Mouse (Mus musculus) olfactory bulb, adult 2 months (tissue): ENCODE data around the gene Aldh3b3.

Experiments
- CTCF ChIP-seq: fragments of 200-500 bp; IDR thresholded peaks from 2 replicates; pipeline ENCODE4 v1.5.1; 2012; ENCODE audit warnings: low read depth, mild to moderate bottlenecking, low read length, moderate library complexity; ENCODE audit not compliant: insufficient read depth
- POLR2A ChIP-seq: fragments of 200-500 bp; IDR thresholded peaks from 2 replicates; pipeline ENCODE4 v1.6.1; 2012; ENCODE audit warnings: mild to moderate bottlenecking, low read depth, low read length, moderate library complexity; ENCODE audit not compliant: insufficient read depth

GRCm38 (mm10) chr19:3988750-3989149 lies 30.3 kb downstream of the Aldh3b3 start:
- no peak for TF ChIP-seq CTCF
- no peak for TF ChIP-seq POLR2A
